Mouse (Mus musculus) heart, adult 8-10 months (tissue): ENCODE measurements around the gene Ankdd1a. TPM values are rescaled to one million over a fixed set of nuclear protein-coding genes. Genes with fewer than 3 reads are reported as not detected.

Experiments used
- DNase-seq: peaks from one replicate; pipeline ENCODE4 v3.0.0; 2022; ENCODE audit warnings: low spot score
- total RNA-seq, 4 experiments: library from RNA; stranded (reverse); gene quantifications; 2 replicates each; pipeline ENCODE4 v1.2.4; 2022

Gene Ankdd1a
- total RNA-seq, 4 experiments from 2014 or later, result not detected

GRCm38 (mm10) chr9:65545635-65546412, 25.8 kb upstream of the Ankdd1a start:
- no peak for DNase-seq

- DNase-seq, result peak; percentile 48
These were observed 22.1 kb upstream of the Ankdd1a start for GRCm38 (mm10) chr9:65542111-65542524.

DNA sequence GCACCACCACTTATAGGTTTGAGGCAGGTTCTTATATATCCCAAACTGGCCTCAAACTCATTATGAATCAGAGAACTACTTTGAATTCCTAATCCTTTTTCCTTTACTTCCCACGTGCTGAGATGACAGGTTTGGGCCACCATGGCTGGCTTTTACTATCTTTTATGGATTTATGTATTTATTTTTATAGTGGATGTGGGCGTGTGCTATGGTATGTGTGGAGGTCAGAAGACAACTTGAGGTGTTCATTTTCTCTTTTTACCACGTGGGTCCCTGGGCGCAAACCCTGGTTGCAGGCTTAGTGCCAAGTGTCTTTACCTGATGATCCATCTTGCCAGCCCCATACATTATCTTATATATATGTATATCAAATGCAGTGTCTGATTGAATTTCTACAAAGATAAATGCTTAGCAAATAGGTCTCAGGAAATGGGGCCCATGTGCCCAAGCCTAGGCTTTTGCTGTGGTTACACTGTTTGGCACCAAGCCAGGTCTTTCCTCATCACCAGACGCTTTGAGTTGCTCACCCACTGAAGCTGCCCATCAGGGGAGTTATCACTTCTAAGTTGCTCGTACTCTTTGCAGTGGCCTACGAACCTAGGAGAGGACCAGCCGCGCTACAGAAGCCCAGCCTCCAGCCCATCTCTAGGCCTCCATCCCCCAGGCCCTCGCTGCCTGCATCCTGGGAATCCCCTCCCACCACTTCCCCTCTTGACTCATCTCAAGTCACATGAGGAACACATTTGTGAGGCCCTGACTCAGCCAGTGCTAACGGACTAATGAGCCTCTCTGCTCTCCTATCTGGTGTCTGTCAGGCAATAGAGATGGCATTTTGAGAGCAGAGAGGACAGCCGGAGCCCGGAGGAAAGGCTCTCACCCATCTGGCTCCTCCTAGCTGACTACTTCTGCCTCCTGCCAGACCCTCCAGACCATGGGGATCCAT, 21.4 kb upstream of the Ankdd1a start:
- DNase-seq, result peak; percentile 76

GRCm38 (mm10) chr9:65539697-65540096, 19.7 kb upstream of the Ankdd1a start:
- no peak for DNase-seq

- DNase-seq, result no peak
These were observed 18.1 kb upstream of the Ankdd1a start for GRCm38 (mm10) chr9:65537901-65538630.

DNA sequence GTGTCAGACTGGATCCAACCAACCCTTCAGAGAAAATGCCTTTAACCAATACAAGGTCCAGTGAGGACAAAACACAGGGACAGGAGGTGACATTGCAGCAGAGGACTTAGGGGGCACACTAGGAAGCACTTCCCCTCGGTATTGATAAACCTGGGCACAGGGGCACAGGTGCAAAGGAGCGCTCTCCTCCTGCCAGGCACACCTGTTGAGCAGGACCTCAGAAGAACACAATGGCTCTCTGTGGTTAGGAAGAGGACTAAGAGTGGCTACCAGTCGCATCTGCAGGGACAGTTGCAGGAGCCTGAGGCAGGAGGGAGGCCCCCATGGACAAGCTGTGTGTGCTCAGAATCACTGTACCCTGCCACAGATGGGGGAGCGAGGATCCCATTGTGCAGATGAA, 16.5 kb upstream of the Ankdd1a start:
- DNase-seq, result no peak

- DNase-seq, result no peak
These were observed 15.9 kb upstream of the Ankdd1a start for GRCm38 (mm10) chr9:65535789-65536469.

DNA sequence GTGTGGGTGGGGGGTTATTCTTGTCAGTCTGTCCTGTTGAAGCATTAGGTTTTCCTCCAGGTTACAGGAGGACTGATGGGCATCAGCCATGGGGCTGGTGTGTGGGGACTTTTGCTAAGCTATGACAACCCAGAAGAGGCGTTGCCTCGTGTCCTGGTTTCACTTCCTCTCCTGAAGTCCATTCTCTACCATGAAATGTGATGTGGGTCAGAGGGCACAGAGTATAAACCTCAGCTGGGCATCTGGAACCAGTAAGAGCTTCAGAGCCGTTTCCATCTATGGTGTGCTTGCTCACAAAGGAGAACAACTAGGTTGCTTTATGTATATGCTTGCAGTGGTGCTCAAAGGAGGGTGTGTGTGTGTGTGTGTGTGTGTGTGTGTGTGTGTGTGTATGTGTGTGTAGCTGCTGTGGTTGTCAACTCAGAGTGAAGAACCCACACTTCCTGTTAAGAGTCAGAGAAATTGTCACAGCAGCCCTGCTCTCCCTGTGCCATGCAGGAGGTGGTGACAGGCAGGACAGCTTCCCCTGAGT, 15.3 kb upstream of the Ankdd1a start:
- no peak for DNase-seq

GRCm38 (mm10) chr9:65534111-65534510, 14.1 kb upstream of the Ankdd1a start:
- DNase-seq, result no peak

GRCm38 (mm10) chr9:65532986-65533385, 13.0 kb upstream of the Ankdd1a start:
- no peak for DNase-seq

GRCm38 (mm10) chr9:65531283-65531682, 11.3 kb upstream of the Ankdd1a start:
- no peak for DNase-seq

DNA sequence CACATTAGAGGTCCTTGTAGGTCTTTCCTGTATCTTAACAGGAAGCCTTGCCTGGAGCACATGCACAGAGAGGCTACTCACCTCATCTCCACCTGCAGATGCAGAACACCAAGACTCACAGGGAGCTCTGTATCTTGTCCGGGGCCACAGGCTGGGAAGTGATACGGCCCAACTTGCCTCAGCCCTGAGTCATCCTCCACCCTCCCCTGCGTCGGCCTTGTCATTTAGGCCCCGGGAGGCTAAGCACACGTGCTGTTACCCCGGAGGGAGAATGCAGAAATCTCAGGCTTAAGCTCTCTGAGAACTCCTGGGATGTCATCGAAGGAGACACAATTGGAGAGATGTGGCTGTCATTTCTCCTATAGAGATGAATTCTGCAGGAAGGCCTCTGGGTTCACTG, 9.7 kb upstream of the Ankdd1a start:
- DNase-seq, result no peak

- DNase-seq, result no peak
These were observed 8.5 kb upstream of the Ankdd1a start for GRCm38 (mm10) chr9:65528417-65529038.

DNA sequence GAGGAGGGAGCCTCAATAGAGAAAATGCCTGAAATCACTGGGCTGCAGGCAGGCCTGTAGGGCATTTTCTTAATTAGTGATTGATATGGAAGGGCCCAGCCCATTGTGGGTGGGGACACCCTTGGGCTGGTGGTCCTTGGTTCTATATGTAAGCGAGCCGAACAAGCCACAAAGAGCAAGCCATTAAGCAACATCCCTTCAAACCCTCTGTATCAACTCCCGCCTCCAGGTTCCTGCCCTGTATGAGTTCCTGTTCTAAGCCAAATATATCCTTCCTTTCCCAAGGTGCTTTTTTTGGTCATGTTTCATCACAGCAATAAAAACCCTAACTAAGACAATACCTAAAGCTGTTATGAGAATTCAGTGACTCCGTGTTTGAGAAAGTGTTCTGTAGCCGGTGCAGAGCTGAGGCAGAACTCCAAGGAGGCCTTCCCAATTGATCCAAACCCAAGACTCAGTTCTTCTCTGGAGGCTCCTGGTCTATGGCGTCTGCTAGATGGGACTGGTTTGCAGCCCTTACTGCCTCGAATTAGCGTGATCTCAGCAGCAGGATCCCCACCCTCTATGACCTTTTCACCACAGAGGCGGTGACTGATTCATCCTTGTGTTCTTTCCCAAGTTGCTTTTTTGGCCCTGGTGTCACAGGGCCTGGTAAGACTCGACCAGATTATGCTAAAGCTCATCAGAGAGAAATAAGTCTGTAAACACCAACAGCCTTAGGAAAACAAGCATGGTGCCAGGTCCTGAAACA, 5.6 kb upstream of the Ankdd1a start:
- no peak for DNase-seq

DNA sequence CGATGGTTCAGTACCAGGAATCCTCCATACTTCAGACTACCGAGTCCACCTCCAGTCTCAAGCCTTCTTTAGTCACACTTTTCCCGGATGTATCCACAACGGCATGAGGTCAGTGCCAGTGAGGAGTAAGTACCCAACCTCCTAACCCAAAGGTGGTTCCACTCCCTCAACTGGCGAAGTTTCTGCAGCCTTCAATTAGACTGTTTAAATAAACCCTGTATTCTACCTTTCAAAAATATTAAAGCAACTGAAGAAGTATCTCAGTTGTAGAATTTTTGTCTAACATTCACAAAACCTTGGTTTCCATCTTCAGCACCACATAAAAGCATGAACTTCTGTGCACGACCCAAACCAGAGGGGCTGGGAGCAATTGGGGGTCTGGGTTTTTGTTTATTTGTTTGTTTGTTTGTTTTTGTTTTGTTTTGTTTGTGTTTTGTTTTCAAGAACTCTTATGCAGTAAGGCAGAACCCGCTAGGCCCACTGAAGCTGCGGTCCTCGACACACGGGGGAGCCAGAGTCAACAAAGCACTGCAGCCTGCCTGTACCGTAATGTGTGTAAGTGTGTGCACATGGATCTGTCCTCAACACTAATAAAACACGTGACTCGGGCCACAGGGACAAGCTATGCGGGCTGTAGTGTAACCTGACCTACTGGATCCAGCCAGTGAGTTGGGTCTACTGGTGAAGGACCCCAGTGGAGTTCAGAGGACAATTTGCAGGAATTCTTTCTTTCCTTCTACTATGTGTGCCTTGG, 3.8 kb upstream of the Ankdd1a start:
- DNase-seq, result peak; percentile 86

DNA sequence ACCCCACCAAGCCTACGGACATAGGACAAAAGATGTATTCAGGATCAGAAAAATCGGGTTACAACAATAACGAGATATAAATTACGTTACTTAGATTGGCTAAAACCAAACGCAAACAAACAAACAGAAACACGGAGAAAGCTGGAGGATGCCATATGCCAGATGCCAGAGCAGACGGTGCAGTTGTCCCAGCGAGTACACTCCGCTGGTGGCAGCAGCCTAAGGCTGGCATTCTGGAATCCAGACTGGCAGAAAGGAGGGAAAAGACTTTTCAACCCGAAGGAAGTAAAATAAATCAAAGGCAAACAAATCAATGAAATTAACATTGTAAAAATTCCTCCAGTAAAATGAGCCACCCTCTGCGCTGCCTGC, 498 bp upstream of the Ankdd1a start:
- no peak for DNase-seq

DNA sequence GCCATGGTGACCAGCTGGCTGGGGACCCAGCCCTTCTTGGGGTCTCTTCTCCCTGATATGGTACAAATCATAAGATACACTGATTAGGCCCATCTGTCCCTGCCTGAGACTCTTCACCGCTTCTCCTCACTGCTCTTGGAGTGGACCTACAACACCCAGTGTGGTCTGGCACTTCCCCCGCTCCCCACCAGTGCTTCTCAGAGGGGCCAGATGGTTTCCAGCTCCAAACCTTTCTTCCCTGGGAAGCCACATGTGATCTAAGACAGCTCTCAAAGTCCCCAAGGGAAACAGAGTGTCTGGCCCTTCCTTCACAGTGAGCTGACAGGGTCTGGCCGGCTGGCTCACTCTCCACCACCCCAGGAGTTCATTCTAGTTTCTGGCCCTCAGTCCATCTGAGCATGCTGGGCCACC, 5.1 kb downstream of the Ankdd1a start:
- DNase-seq, result no peak

- DNase-seq, result no peak
These were observed 5.6 kb downstream of the Ankdd1a start for GRCm38 (mm10) chr9:65514431-65514830.

GRCm38 (mm10) chr9:65512520-65512919, 7.5 kb downstream of the Ankdd1a start:
- DNase-seq, result no peak
